Mouse (Mus musculus) stomach, postnatal 0 days (tissue): Measurements from ENCODE around the gene Rasgrf1.

Experiments used
- CTCF ChIP-seq: IDR thresholded peaks from 2 replicates; pipeline ENCODE4 v1.5.1; 2016; ENCODE audit warnings: antibody characterized with exemption, low read depth, mild to moderate bottlenecking, moderate library complexity
- EP300 ChIP-seq: optimal IDR thresholded peaks from 2 replicates; pipeline ENCODE3; 2016; ENCODE audit warnings: antibody characterized with exemption

DNA sequence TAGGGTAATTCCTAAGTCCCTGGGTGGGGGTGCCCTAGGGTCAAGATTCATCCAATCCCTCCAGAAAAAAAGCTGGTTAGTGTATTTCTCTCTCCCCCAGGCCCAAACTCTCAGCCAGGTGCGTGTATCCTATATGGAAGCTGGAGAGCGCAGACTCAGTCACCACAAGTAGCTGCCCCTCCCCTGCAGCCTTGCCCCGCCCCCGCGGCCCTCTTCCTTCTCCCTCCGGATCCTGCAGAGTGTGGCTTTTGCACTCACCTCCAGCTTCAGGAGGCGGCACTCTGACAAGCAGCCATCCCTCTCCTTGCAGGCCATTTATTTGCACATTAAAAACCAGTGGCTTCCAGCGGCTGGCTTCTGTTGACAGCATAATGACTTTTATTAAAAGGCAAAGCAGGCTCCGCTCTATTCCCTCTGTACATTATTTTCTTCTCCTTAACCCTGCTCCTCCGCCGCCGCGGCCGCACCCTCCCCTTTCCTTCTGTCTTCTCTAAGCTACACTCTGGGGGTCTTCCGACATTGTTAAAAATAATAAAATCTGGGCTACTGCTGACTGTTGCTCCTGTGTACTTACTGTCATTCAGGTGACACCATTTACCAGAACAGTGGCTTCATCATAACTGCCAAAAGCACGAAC, 41.5 kb upstream of the Rasgrf1 start:
- TF ChIP-seq CTCF (no peak), EP300 (no peak)
